Mouse (Mus musculus): ENCODE measurements around the gene Abr.

Abr gene

GRCm38 (mm10) chr11:76489407-76489806 lies 132.7 kb downstream of the Abr start:
- no peak for DNase-seq

GRCm38 (mm10) chr11:76487024-76487423 lies 135.1 kb downstream of the Abr start:
- no peak for DNase-seq

- DNase-seq, result no peak
Measured at GRCm38 (mm10) chr11:76484033-76484432, 138.1 kb downstream of the Abr start.

- no peak for DNase-seq
Measured at GRCm38 (mm10) chr11:76483171-76483727, 138.9 kb downstream of the Abr start.

- no peak for DNase-seq
Measured at GRCm38 (mm10) chr11:76482697-76483096, 139.4 kb downstream of the Abr start.

GRCm38 (mm10) chr11:76482183-76482582 lies 139.9 kb downstream of the Abr start:
- no peak for DNase-seq

- DNase-seq, result no peak
Measured at GRCm38 (mm10) chr11:76479729-76480128, 142.4 kb downstream of the Abr start.

GRCm38 (mm10) chr11:76478676-76479655 lies 143.1 kb downstream of the Abr start:
- no peak for DNase-seq

- no peak for DNase-seq
Measured at GRCm38 (mm10) chr11:76477095-76477525, 145.0 kb downstream of the Abr start.

- DNase-seq, result no peak
Measured at GRCm38 (mm10) chr11:76476376-76477094, 145.6 kb downstream of the Abr start.

- DNase-seq, result no peak
Measured at GRCm38 (mm10) chr11:76472617-76473016, 149.5 kb downstream of the Abr start.

- DNase-seq, result peak; percentile 59
Measured at GRCm38 (mm10) chr11:76469311-76469998, 152.7 kb downstream of the Abr start.

- DNase-seq, result peak; percentile 84
Measured at GRCm38 (mm10) chr11:76468347-76468746, 153.8 kb downstream of the Abr start.

GRCm38 (mm10) chr11:76467487-76468005 lies 154.6 kb downstream of the Abr start:
- DNase-seq, result no peak

- DNase-seq, result no peak
Measured at GRCm38 (mm10) chr11:76467073-76467472, 155.0 kb downstream of the Abr start.

GRCm38 (mm10) chr11:76465879-76466278 lies 156.2 kb downstream of the Abr start:
- no peak for DNase-seq

- DNase-seq, result no peak
Measured at GRCm38 (mm10) chr11:76461696-76462095, 160.4 kb downstream of the Abr start.

GRCm38 (mm10) chr11:76461201-76461600 lies 160.9 kb downstream of the Abr start:
- no peak for DNase-seq

- no peak for DNase-seq
Measured at GRCm38 (mm10) chr11:76459489-76459888, 162.6 kb downstream of the Abr start.

- DNase-seq, result no peak
Measured at GRCm38 (mm10) chr11:76458730-76459129, 163.4 kb downstream of the Abr start.

GRCm38 (mm10) chr11:76456897-76457296 lies 165.2 kb downstream of the Abr start:
- DNase-seq, result no peak

- peak; percentile 93 for DNase-seq
Measured at GRCm38 (mm10) chr11:76456233-76456632, 165.9 kb downstream of the Abr start.

GRCm38 (mm10) chr11:76454492-76454891 lies 167.6 kb downstream of the Abr start:
- peak; percentile 82 for DNase-seq
